19 mouse cellular contexts compared by ENCODE assay signal in genomic region chr1:60269314-60269713, GRCm38 (mm10).
"Had no signal": no experiment of that assay in that cellular context is flagged by ENCODE, and none has a peak within 500 bp of the region (broad histone marks: within the 10 kb centered on the region; RNA-seq: fewer than 3 reads in every experiment).

No protein-coding gene starts in this region.

- H3K27me3 ChIP-seq: midbrain, embryonic 12.5 days; neural tube, embryonic 13.5 days; neural tube, embryonic 15.5 days had no signal

- H3K4me1 ChIP-seq: midbrain, embryonic 10.5 days; midbrain, embryonic 12.5 days; neural tube, embryonic 13.5 days; neural tube, embryonic 15.5 days had no signal

- DNase-seq: lung, adult 18-20 months; lung, embryonic 14.5 days; lung, postnatal 10 days; lung, postnatal 4 days; midbrain, embryonic 14.5 days; retina, postnatal 1 day; right cerebral cortex, adult 18-20 months; right cerebral cortex, postnatal 25 days; right cerebral cortex, postnatal 4 days; spleen, adult 18-20 months; thymus, adult 18-20 months; thymus, postnatal 14 days; thymus, postnatal 36 days had no signal

- H3K27ac ChIP-seq: midbrain, embryonic 10.5 days; midbrain, embryonic 12.5 days; neural tube, embryonic 13.5 days; neural tube, embryonic 15.5 days had no signal

- H3K9me3 ChIP-seq: midbrain, embryonic 10.5 days; midbrain, embryonic 12.5 days; neural tube, embryonic 13.5 days; neural tube, embryonic 15.5 days had no signal

- ATAC-seq: midbrain, embryonic 16.5 days had no signal

- H3K9ac ChIP-seq: lung, embryonic 14.5 days; midbrain, embryonic 12.5 days; neural tube, embryonic 13.5 days; neural tube, embryonic 15.5 days had no signal

- H3K4me3 ChIP-seq: midbrain, embryonic 10.5 days; midbrain, embryonic 12.5 days; myocyte; neural tube, embryonic 13.5 days; neural tube, embryonic 15.5 days had no signal

- H3K4me2 ChIP-seq: lung, embryonic 14.5 days; midbrain, embryonic 12.5 days; neural tube, embryonic 13.5 days; neural tube, embryonic 15.5 days had no signal
